Mouse (Mus musculus): Measurements from ENCODE around the gene Actn4.

Gene Actn4

DNA sequence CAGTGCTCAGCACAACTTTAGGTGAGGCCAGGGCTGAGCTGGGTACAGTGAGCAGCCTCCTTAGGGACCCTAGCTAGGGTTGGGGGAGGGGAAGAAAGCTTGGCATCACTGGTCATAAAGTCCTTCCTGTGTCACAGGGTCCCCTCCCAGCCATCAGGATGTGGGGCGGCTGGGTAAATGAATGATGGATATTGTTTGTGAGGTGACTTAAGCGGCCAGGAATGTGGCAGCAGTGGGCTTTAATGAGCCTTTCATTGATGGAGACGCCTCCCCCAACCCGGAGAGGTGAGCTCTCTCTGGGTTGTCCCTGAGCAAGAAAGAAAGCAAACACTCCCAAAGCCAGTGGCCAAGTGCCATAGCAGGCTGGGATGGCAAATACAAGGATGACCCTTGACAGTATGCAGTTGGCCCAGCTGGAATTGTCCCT is 38.3 kb downstream of the Actn4 start:
- no peak for DNase-seq (ENCODE audit: low spot score in 2 of 2)

DNA sequence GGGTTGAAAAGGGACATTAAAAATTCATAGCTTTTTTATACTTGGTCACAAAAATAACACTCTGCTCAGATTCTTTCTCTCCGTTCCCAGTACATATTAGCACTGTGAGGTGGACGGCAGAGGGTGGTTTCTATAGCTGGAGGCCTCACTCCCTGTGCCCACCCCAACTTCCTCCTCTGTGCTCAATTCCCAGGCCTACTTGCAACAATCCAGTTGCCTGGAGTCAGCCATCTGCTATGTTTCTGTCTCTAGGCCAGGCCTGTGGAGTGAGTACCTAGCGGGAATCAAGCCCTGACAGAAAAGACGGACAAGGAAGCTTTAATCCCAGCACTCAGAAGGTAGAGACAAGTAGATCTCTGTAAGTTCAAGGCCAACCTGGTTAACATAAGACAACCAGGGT is 39.5 kb downstream of the Actn4 start:
- DNase-seq (ENCODE audit: low spot score in 2 of 2) = no peak

DNA sequence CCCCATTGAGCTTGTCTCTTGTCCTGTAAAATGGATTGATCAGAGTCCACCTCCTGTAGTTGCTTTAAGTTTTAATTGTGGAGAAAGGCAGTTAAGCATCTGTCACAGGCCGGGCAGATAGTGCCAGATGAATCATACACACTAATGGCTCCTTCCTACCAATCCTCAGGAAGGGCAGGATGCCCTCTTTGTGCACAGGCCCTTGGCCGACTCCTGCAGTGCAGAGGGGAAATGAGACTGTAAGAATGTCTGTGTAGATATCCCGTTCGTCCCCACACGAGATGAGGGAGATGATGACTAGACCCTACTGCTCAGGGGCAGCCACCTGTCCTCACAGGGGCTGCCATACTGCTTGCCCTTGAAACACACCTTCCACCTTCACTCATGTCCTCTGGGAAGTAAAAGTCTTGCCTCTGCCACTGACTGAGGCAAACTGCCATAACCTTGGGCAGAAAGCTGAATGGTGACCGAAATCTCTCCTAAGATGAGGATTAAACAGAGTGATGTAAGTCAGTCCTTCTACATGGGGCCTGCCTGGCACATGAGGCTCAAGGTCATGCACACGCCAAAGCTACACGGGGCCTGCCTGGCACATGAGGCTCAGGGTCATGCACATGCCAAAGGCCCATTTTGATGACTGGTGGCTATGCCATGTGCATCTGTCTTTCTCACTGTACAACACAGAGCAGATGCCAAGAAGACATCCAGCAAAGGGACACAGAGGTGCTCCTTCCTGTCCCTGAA is 40.2 kb downstream of the Actn4 start:
- no peak for DNase-seq (ENCODE audit: low spot score in 2 of 2)

GRCm38 (mm10) chr7:28921178-28921577 is 41.0 kb downstream of the Actn4 start:
- DNase-seq (ENCODE audit: low spot score in 2 of 2) = no peak

GRCm38 (mm10) chr7:28919815-28920214 is 42.3 kb downstream of the Actn4 start:
- peak in 1 of 2 experiments; percentile 53 for DNase-seq (ENCODE audit: low spot score in 2 of 2)

DNA sequence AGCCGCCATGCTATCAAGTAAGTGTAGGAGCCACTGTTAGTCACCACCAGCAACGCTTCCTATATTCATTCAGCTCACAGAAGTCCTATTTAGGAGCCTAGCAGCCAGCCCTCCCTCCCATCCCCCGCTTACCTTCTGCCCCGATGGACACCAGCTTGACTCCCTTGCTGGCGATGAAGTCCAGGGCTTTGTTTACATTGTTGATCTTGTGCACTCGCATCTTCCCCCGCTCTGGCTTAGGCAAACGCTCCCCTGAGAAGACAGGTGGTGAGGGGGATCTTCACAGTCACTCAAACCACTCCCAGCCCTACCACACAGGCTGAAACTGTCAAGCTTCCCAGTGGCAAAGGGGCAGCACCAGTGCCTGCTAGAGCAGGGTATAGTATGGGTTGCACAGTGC is 43.6 kb downstream of the Actn4 start:
- DNase-seq (ENCODE audit: low spot score in 2 of 2) = no peak

DNA sequence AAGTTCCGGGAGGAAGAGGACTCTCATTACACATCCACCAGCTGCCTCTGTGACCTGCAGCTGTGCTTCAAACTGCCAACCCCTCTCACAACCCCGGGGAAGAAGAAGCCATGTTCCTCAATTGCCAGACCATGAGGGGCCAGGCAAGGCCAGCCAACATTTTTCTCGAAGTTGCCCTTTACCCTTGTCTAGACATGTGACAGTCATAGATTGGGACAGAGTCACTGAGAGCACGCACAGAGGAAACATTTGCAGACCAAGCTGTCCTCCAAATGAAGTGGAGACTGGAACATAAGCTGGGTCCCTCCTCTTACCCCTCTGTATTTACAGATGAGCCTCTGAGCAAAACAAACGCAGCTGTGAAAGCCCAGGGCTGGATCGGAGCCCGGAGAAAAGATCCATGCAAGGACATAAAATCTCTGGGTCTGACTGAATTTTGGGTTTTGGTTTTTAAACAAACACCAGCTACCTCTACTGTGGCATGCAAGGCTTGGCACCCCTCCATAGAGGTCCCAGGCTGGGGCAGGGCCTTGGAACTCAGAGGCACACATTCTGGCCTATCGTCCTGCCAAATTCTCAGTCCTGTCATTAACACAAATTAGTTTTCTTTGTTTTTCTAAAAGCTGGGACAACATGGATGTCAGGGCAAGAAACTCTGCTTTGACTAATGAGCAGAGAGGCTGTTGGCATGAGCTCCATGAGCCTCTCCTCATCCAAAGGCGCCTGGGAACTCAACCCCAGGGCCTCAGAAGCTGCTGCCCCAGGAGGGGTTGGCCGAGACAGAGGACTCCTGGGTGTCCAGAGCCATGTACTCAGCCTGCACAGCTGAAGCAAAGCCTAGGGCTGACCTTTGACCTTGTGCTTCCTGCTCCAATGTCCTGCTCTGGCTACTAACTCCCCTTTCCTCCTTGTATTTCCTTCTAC is 44.4 kb downstream of the Actn4 start:
- DNase-seq (ENCODE audit: low spot score in 2 of 2) = no peak

DNA sequence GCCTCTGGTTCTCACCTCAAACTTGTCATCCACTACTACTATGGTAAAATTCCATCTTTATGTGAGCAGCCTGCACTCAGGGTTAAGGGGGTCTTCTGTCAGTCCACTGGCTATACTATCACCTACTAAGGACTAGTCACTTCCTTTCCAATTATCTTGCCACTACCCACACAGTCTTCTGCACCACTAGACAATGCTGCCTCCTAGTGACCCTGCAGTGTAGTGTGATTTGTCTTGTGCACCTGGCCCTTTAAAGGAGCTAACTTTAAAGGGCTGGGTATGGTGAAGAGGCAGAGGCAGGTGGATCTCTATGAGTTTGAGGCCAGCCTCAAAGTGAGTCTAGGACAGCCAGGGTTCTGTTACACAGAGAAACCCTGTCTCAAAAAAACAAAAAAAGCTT is 45.6 kb downstream of the Actn4 start:
- peak in 1 of 2 experiments; percentile 40 for DNase-seq (ENCODE audit: low spot score in 2 of 2)

DNA sequence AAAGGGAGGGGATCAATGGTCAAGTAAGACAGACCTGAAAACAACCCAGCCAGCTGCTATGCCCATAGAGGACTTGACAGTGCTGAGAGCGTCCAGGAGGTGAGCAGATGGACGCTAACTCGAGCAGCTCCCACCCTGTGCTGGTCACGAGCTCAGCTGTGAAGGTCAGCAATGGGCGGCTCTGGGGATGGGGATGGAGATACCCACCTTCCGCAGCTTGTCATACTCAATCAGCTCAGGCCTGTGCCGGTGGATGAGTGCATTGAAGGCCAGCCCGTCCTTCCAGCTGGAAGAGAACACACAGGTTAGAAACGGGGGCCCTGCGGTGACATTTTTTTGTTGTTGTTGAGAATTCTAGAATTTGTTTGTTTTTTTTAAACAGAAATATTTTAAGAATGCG is 49.0 kb downstream of the Actn4 start:
- DNase-seq (ENCODE audit: low spot score in 2 of 2) = no peak

DNA sequence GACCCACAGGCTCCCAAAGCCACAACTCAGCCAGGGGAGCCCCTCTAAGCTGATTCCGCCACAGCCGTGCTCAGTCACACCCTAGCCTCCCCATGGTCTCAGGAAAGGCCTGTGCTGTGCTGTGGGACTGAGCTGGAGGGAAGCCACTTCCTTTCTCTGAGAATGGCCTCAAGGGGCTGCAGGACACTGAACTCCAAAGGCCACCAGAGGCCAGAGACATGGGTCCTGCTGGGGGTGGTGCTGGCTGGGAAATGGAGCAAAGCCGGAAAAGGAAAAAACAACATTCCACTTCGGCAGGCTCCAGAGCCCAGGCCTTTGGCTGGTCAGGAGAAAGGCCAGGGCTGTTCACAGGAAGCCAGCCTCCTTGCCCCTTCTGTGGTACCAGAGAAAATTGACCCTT is 50.5 kb downstream of the Actn4 start:
- DNase-seq (ENCODE audit: low spot score in 2 of 2) = no peak

GRCm38 (mm10) chr7:28907195-28907594 is 54.9 kb downstream of the Actn4 start:
- no peak for DNase-seq (ENCODE audit: low spot score in 2 of 2)

DNA sequence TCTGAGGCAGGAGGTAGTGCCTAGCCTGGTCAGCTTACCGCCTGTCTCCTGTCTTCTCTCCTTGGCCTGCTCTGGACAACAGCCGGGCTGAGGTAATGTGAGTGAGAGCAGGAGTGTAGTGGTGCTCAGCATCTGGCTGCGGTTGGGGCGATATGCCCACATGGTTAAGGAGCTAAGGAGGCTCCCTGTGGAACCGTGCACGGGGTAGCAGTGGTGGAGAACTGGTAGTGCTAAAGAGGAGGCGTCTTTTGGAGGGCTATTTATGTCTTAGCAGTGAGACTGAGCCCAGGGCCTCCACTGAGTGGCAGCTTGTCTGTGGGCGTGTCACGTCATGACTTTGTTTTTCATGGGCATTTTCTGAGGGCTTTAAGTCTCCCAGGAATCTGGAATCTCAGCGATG is 58.4 kb downstream of the Actn4 start:
- DNase-seq (ENCODE audit: low spot score in 2 of 2) = no peak

- no peak for DNase-seq (ENCODE audit: low spot score in 2 of 2)
Observed at GRCm38 (mm10) chr7:28902809-28903208, 59.3 kb downstream of the Actn4 start.

GRCm38 (mm10) chr7:28902180-28902579 is 60.0 kb downstream of the Actn4 start:
- no peak for DNase-seq (ENCODE audit: low spot score in 2 of 2)

DNA sequence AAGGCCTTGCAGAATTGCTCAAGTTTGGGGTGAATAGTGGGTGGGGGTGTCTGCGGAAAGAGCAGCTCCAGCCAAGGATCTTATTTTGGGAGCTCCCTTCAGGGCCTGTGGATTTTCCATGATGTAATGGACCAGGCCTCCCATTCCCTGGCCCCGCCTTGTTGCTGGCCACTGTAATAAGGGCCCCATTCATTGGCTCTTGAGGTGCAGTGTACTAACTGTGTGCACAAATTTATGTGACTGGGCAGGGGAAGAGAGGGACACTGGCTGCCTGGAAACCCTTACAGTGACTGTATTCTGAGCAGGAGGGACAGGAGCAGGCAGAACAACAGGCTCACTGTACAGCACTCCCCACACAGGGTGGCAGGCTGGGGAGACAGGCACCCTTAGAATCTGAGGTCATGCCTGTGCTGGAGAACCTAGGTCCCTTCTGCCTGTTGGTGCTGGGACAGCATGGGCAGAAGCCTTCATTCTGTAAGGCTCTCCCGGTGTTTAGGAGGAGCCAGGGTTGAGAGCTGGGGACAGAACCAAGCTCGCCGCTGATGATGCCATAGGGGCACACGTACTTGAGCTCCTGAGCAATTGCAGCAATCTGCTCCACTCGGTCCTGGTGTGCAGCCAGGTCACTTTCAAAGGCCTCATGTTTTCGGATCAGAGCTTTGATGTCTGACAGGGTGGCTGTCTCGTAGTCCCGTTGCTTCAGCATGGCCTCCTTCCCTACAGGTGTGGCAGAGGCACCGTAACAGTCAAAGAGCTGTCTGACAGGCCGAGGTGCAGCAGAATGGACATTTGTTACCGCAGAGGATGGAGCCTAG is 60.6 kb downstream of the Actn4 start:
- no peak for DNase-seq (ENCODE audit: low spot score in 2 of 2)

GRCm38 (mm10) chr7:28899972-28900371 is 62.2 kb downstream of the Actn4 start:
- DNase-seq (ENCODE audit: low spot score in 2 of 2) = no peak

- DNase-seq (ENCODE audit: low spot score in 2 of 2) = no peak
Observed at GRCm38 (mm10) chr7:28897661-28898060, 64.5 kb downstream of the Actn4 start.

DNA sequence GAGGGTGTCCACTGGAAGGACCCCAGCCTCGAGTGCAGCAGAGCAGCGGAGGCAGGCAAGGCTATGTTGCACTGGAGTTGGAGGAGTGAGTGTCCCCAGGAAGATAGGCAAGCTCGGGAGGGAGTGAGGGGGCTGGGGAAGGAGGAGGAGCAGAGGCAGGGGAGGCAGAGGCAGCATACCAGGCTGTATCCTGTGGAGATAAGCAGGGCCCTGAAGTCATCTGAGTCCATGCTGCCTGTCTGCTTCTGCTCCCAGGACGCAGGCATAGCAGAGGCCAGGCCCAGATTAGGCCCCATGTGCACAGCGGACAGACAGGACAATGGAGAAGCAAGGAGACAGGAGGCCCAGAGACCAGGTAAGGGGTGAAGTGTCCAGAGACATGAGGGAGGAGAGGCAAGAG is 67.2 kb downstream of the Actn4 start:
- no peak for DNase-seq (ENCODE audit: low spot score in 2 of 2)

- DNase-seq (ENCODE audit: low spot score in 2 of 2) = no peak
Observed at GRCm38 (mm10) chr7:28893643-28894265, 68.4 kb downstream of the Actn4 start.

DNA sequence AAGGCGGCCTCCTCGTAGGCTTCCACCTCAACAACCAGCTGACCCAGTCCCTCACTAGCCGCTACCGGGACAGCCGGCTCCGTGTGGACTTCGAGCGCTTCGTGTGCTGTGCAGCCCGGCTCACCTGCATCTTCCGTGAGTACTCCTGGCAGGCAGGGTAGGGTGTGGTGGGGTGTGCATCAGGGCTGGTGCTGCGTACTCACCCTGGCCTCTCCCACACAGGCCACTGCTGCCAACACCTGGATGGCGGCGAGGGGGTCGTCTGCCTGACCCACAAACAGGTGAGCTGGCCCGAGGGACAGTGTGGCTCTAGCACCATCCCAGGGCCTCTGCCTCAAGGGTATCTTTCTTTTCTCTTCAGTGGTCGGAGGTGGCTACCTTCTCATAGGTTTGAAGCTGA is 69.5 kb downstream of the Actn4 start:
- no peak for DNase-seq (ENCODE audit: low spot score in 2 of 2)

DNA sequence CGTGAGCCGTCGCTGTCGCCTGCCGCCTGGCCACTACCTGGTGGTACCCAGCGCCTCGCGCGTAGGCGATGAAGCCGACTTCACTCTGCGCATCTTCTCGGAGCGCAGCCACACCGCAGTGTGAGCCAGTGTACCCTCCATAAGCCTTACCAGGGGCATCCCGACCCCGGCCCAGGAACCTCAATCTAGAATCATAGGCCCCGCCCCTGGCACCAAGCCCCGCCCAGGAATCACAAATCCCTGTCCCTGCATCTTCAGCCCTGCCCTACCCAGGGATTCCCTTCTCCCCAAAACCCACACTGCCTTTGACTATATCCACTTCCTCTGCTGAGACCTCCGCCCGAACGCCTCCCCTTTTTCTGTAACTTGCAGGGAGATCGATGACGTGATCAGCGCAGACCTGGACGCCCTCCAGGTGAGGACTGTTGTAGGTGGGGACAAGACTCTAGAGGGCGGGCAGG is 73.4 kb downstream of the Actn4 start:
- no peak for DNase-seq (ENCODE audit: low spot score in 2 of 2)

- no peak for DNase-seq (ENCODE audit: low spot score in 2 of 2)
Observed at GRCm38 (mm10) chr7:28886486-28886885, 75.7 kb downstream of the Actn4 start.

Measured in spleen, postnatal 10 days (tissue).